Mouse (Mus musculus) ZHBTc4 (cell line): ENCODE data around the gene Aldh1l1.

Experiments used
- DNase-seq: peaks from one replicate; pipeline ENCODE4 v3.0.0-alpha.2; 2011; ENCODE audit warnings: low read depth, low spot score

The Aldh1l1 gene

GRCm38 (mm10) chr6:90620791-90621583 is 134.8 kb downstream of the Aldh1l1 start:
- DNase-seq = no peak

- DNase-seq = no peak
Measured at GRCm38 (mm10) chr6:90621584-90621890, 135.3 kb downstream of the Aldh1l1 start.

- no peak for DNase-seq
Measured at GRCm38 (mm10) chr6:90622758-90623455, 136.7 kb downstream of the Aldh1l1 start.

GRCm38 (mm10) chr6:90623456-90623836 is 137.2 kb downstream of the Aldh1l1 start:
- no peak for DNase-seq

GRCm38 (mm10) chr6:90624184-90624583 is 138.0 kb downstream of the Aldh1l1 start:
- no peak for DNase-seq

- no peak for DNase-seq
Measured at GRCm38 (mm10) chr6:90624733-90625132, 138.5 kb downstream of the Aldh1l1 start.

GRCm38 (mm10) chr6:90625207-90625994 is 139.2 kb downstream of the Aldh1l1 start:
- peak; percentile 31 for DNase-seq

- DNase-seq = no peak
Measured at GRCm38 (mm10) chr6:90627556-90627955, 141.3 kb downstream of the Aldh1l1 start.

- DNase-seq = peak; percentile 67
Measured at GRCm38 (mm10) chr6:90629506-90629905, 143.3 kb downstream of the Aldh1l1 start.

- DNase-seq = no peak
Measured at GRCm38 (mm10) chr6:90630427-90630826, 144.2 kb downstream of the Aldh1l1 start.

- peak; percentile 50 for DNase-seq
Measured at GRCm38 (mm10) chr6:90632526-90632925, 146.3 kb downstream of the Aldh1l1 start.

- DNase-seq = peak; percentile 72
Measured at GRCm38 (mm10) chr6:90635081-90635480, 148.9 kb downstream of the Aldh1l1 start.

- DNase-seq = peak; percentile 78
Measured at GRCm38 (mm10) chr6:90635611-90636010, 149.4 kb downstream of the Aldh1l1 start.

GRCm38 (mm10) chr6:90643057-90643456 is 156.8 kb downstream of the Aldh1l1 start:
- DNase-seq = no peak

GRCm38 (mm10) chr6:90644965-90645364 is 158.7 kb downstream of the Aldh1l1 start:
- DNase-seq = no peak

GRCm38 (mm10) chr6:90648391-90648790 is 162.2 kb downstream of the Aldh1l1 start:
- DNase-seq = peak; percentile 56

GRCm38 (mm10) chr6:90649279-90649678 is 163.1 kb downstream of the Aldh1l1 start:
- DNase-seq = no peak
